Mouse (Mus musculus): ENCODE results near the gene Rasgef1a. TPM values are rescaled to one million over a fixed set of nuclear protein-coding genes. Genes with fewer than 3 reads are reported as not detected.

The Rasgef1a gene
- polyA plus RNA-seq, 1 experiment from 2014 or later: 0.06 TPM

- Histone ChIP-seq H3K9me3 (replicated peaks) (no peaks in the 10 kb centered on the region), H3K4me1 (replicated peaks) (no peaks in the 10 kb centered on the region), H3K36me3 (no peaks in the 10 kb centered on the region), H3K4me3 (replicated peaks) (no peak overlapping the region), H3K4me2 (no peak overlapping the region), H3K27me3 (no peaks in the 10 kb centered on the region), H3K27ac (no peak overlapping the region), H3K9ac (no peak overlapping the region)
- 69% methylated on average over 3 of the region's 3 CpGs for WGBS (ENCODE audit: insufficient replicate concordance)
- DNase-seq (no peak), ATAC-seq (ENCODE audit: low read depth) (no peak)
These were observed 65.0 kb downstream of the Rasgef1a start for GRCm38 (mm10) chr6:118076256-118076655.

GRCm38 (mm10) chr6:118076748-118077147 is 65.5 kb downstream of the Rasgef1a start:
- no peak overlapping the region for H3K27ac ChIP-seq
- no peaks in the 10 kb centered on the region for H3K36me3 ChIP-seq
- no peak overlapping the region for H3K4me3 ChIP-seq (replicated peaks)
- H3K4me1 ChIP-seq (replicated peaks): no peaks in the 10 kb centered on the region
- no peak overlapping the region for H3K4me2 ChIP-seq
- H3K9ac ChIP-seq: no peak overlapping the region
- ATAC-seq (ENCODE audit: low read depth) (no peak), DNase-seq (no peak)
- H3K27me3 ChIP-seq: no peaks in the 10 kb centered on the region
- whole genome bisulfite sequencing (ENCODE audit: insufficient replicate concordance): 73% methylated on average over 8 of the region's 8 CpGs
- H3K9me3 ChIP-seq (replicated peaks): no peaks in the 10 kb centered on the region

- 26% methylated on average over 7 of the region's 7 CpGs for WGBS (ENCODE audit: insufficient replicate concordance)
- no peak for ATAC-seq (ENCODE audit: low read depth)
- no peaks in the 10 kb centered on the region for H3K4me1 ChIP-seq (replicated peaks)
These were observed 66.2 kb downstream of the Rasgef1a start for GRCm38 (mm10) chr6:118077421-118077820.

GRCm38 (mm10) chr6:118078751-118079150 is 67.5 kb downstream of the Rasgef1a start:
- ATAC-seq (ENCODE audit: low read depth) (no peak), DNase-seq (no peak)
- Histone ChIP-seq H3K27me3 (no peaks in the 10 kb centered on the region), H3K9me3 (replicated peaks) (no peaks in the 10 kb centered on the region), H3K36me3 (no peaks in the 10 kb centered on the region), H3K27ac (no peak overlapping the region), H3K4me2 (no peak overlapping the region), H3K4me1 (replicated peaks) (no peaks in the 10 kb centered on the region), H3K9ac (no peak overlapping the region), H3K4me3 (replicated peaks) (no peak overlapping the region)
- WGBS (ENCODE audit: insufficient replicate concordance): 57% methylated on average over 10 of the region's 10 CpGs

More at GRCm38 (mm10) chr6:118077421-118077820, 66.2 kb downstream of the Rasgef1a start:
- Histone ChIP-seq H3K4me3 (replicated peaks) (no peak overlapping the region), H3K27me3 (no peaks in the 10 kb centered on the region), H3K4me2 (no peak overlapping the region), H3K36me3 (no peaks in the 10 kb centered on the region), H3K9ac (no peak overlapping the region), H3K27ac (no peak overlapping the region), H3K9me3 (replicated peaks) (no peaks in the 10 kb centered on the region)
- DNase-seq: no peak

GRCm38 (mm10) chr6:118079292-118079691 is 68.1 kb downstream of the Rasgef1a start:
- no peak for ATAC-seq (ENCODE audit: low read depth)
- Histone ChIP-seq H3K27me3 (no peaks in the 10 kb centered on the region), H3K36me3 (no peaks in the 10 kb centered on the region), H3K4me1 (replicated peaks) (no peaks in the 10 kb centered on the region), H3K27ac (no peak overlapping the region), H3K4me3 (replicated peaks) (no peak overlapping the region), H3K9ac (no peak overlapping the region), H3K4me2 (no peak overlapping the region), H3K9me3 (replicated peaks) (no peaks in the 10 kb centered on the region)
- no peak for DNase-seq
- WGBS (ENCODE audit: insufficient replicate concordance): 53% methylated on average over 3 of the region's 3 CpGs

GRCm38 (mm10) chr6:118079762-118080465 is 68.7 kb downstream of the Rasgef1a start:
- ATAC-seq (ENCODE audit: low read depth) (no peak), DNase-seq (no peak)
- Histone ChIP-seq H3K9ac (no peak overlapping the region), H3K9me3 (replicated peaks) (no peaks in the 10 kb centered on the region), H3K36me3 (no peaks in the 10 kb centered on the region), H3K4me3 (replicated peaks) (no peak overlapping the region), H3K27me3 (no peaks in the 10 kb centered on the region), H3K4me1 (replicated peaks) (no peaks in the 10 kb centered on the region), H3K27ac (no peak overlapping the region), H3K4me2 (no peak overlapping the region)
- WGBS (ENCODE audit: insufficient replicate concordance): 54% methylated on average over 10 of the region's 10 CpGs

GRCm38 (mm10) chr6:118080711-118081110 is 69.5 kb downstream of the Rasgef1a start:
- H3K4me1 ChIP-seq (replicated peaks): no peaks in the 10 kb centered on the region
- DNase-seq (no peak), ATAC-seq (ENCODE audit: low read depth) (no peak)
- H3K4me3 ChIP-seq (replicated peaks): no peak overlapping the region
- H3K4me2 ChIP-seq: no peak overlapping the region
- no peaks in the 10 kb centered on the region for H3K27me3 ChIP-seq
- no peaks in the 10 kb centered on the region for H3K36me3 ChIP-seq
- WGBS (ENCODE audit: insufficient replicate concordance): 68% methylated on average over 4 of the region's 4 CpGs
- H3K9ac ChIP-seq: no peak overlapping the region
- no peak overlapping the region for H3K27ac ChIP-seq
- H3K9me3 ChIP-seq (replicated peaks): no peaks in the 10 kb centered on the region

- 52% methylated on average over 3 of the region's 3 CpGs for WGBS (ENCODE audit: insufficient replicate concordance)
- ATAC-seq (ENCODE audit: low read depth): no peak
- H3K4me1 ChIP-seq (replicated peaks): no peaks in the 10 kb centered on the region
These were observed 71.1 kb downstream of the Rasgef1a start for GRCm38 (mm10) chr6:118082384-118082783.

GRCm38 (mm10) chr6:118083608-118084007 is 72.4 kb downstream of the Rasgef1a start:
- Histone ChIP-seq H3K9me3 (replicated peaks) (no peaks in the 10 kb centered on the region), H3K9ac (no peak overlapping the region), H3K27me3 (no peaks in the 10 kb centered on the region), H3K4me3 (replicated peaks) (no peak overlapping the region), H3K4me2 (no peak overlapping the region), H3K27ac (no peak overlapping the region), H3K4me1 (replicated peaks) (no peaks in the 10 kb centered on the region), H3K36me3 (no peaks in the 10 kb centered on the region)
- no peak for DNase-seq
- no peak for ATAC-seq (ENCODE audit: low read depth)
- WGBS (ENCODE audit: insufficient replicate concordance): 73% methylated on average over 6 of the region's 6 CpGs

More at GRCm38 (mm10) chr6:118082384-118082783, 71.1 kb downstream of the Rasgef1a start:
- no peak for DNase-seq
- Histone ChIP-seq H3K27ac (no peak overlapping the region), H3K9me3 (replicated peaks) (no peaks in the 10 kb centered on the region), H3K36me3 (no peaks in the 10 kb centered on the region), H3K27me3 (no peaks in the 10 kb centered on the region), H3K4me3 (replicated peaks) (no peak overlapping the region), H3K4me2 (no peak overlapping the region), H3K9ac (no peak overlapping the region)

GRCm38 (mm10) chr6:118084596-118084995 is 73.4 kb downstream of the Rasgef1a start:
- Histone ChIP-seq H3K4me3 (replicated peaks) (no peak overlapping the region), H3K36me3 (no peaks in the 10 kb centered on the region), H3K27me3 (no peaks in the 10 kb centered on the region), H3K4me1 (replicated peaks) (no peaks in the 10 kb centered on the region), H3K27ac (no peak overlapping the region), H3K9ac (no peak overlapping the region), H3K4me2 (no peak overlapping the region), H3K9me3 (replicated peaks) (no peaks in the 10 kb centered on the region)
- 63% methylated on average over 8 of the region's 8 CpGs for WGBS (ENCODE audit: insufficient replicate concordance)
- DNase-seq (no peak), ATAC-seq (ENCODE audit: low read depth) (no peak)

- no peaks in the 10 kb centered on the region for H3K36me3 ChIP-seq
- H3K9ac ChIP-seq: no peak overlapping the region
- no peak overlapping the region for H3K27ac ChIP-seq
- no peaks in the 10 kb centered on the region for H3K4me1 ChIP-seq (replicated peaks)
- no peaks in the 10 kb centered on the region for H3K27me3 ChIP-seq
- 28% methylated on average over 8 of the region's 8 CpGs for WGBS (ENCODE audit: insufficient replicate concordance)
- no peak overlapping the region for H3K4me2 ChIP-seq
- ATAC-seq (ENCODE audit: low read depth) (no peak), DNase-seq (no peak)
- H3K4me3 ChIP-seq (replicated peaks): no peak overlapping the region
- H3K9me3 ChIP-seq (replicated peaks): no peaks in the 10 kb centered on the region
These were observed 76.7 kb downstream of the Rasgef1a start for GRCm38 (mm10) chr6:118087955-118088354.

- Histone ChIP-seq H3K9ac (no peak overlapping the region), H3K4me3 (replicated peaks) (no peak overlapping the region), H3K27ac (no peak overlapping the region), H3K4me1 (replicated peaks) (no peaks in the 10 kb centered on the region), H3K27me3 (no peaks in the 10 kb centered on the region), H3K36me3 (no peaks in the 10 kb centered on the region), H3K9me3 (replicated peaks) (no peaks in the 10 kb centered on the region), H3K4me2 (no peak overlapping the region)
- 68% methylated on average over 17 of the region's 17 CpGs for WGBS (ENCODE audit: insufficient replicate concordance)
- DNase-seq (no peak), ATAC-seq (ENCODE audit: low read depth) (no peak)
These were observed 77.7 kb downstream of the Rasgef1a start for GRCm38 (mm10) chr6:118088750-118089440.
